Mouse (Mus musculus) adipocyte (in vitro differentiated cells): ENCODE data around the gene Tmem63b.
"Not testable (repeated sequence)": the region's sequence is repeated elsewhere in the genome, so short reads cannot be mapped to it uniquely, and the experiment has no call there.

Source experiments
- DNase-seq: peaks from one replicate; pipeline ENCODE4 v3.0.0-alpha.2; 2016; ENCODE audit warnings: low spot score

The Tmem63b gene

DNA sequence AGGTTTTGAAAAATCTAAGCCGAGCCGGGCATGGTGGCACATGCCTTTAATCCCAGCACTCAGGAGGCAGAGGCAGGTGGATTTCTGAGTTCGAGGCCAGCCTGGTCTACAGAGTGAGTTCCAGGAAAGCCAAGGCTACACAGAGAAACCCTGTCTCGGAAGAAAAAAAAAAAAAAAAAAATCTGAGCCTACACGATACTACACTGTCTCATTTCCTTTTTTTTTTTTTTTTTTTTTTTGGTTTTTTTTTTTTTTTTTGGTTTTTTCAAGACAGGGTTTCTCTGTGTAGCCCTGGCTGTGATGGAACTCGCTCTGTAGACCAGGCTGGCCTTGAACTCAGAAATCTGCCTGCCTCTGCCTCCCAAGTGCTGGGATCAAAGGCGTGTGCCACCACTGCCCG is 63.3 kb downstream of the Tmem63b start:
- not testable (repeated sequence) for DNase-seq

GRCm38 (mm10) chr17:45619386-45620256 is 67.1 kb downstream of the Tmem63b start:
- DNase-seq: no peak

DNA sequence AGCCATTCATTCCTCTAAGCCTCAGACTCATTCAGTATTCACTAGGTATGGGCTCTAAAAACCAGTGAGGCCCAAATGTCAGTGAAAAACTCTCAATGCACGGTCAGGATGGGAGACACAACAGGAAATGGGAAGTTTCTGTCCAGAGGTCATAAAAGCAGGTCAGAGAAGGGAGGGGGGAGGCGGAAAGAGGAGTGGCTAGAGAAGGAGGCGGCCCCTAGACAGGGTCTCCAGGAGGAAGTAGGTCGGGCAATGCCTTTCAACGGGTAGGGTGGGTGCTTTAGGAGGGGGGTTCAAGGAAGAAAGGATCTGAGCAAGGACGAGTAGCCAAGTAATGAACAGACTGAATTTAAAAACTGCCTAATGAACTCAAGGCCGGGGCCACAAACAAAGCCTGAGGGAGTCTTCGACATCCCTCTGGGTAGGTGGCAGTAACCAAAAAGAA is 67.7 kb downstream of the Tmem63b start:
- no peak for DNase-seq

GRCm38 (mm10) chr17:45617655-45618054 is 69.0 kb downstream of the Tmem63b start:
- no peak for DNase-seq

DNA sequence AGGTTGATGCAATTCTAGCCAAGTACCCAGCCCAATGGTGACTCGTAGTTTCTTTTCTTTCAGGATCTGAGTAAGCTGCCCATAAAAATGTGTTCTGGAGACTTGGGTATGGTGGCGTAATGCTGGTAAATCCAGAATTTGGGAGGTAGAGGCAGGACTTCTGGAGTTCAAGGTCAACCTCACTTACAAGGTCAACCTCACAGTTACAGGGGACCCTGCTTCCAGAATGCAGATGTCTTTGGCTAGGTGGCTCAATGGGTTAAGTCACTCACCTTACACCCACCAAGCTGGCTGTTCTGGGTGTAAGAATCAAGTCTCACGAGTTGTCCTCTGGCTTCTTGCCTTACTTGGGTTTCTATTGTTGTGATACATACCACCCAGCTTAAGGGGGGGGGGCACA is 70.0 kb downstream of the Tmem63b start:
- no peak for DNase-seq

DNA sequence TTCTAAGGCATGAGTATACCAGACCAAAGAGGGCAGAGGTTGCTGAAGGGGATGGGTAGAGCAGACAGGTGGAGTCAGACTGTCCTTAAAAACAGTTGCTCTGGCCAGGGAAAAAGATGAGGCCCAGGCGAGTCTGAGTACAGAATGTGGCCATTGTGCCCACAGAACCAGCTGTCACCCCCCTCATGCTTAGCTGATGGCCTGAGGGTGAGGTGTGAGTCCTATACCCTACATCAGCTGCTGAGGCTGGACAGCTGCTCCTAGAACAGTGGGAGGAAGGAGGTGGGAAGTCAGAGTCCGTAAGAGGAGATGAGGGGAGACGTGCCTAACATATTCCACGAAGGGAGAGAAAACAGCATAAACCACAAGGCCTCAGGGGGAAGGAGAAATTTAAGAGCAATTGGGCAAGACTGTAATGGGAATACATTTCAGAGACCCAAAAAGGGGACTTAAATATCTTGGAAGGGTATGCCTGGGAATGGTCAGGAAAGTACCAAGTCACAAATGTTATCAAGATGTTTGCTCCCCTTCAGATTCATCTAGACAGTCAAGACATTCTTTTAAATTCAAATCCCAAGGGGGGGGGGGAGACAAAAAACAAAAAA is 70.6 kb downstream of the Tmem63b start:
- no peak for DNase-seq

- DNase-seq: no peak
Measured at GRCm38 (mm10) chr17:45612921-45613320, 73.8 kb downstream of the Tmem63b start.

DNA sequence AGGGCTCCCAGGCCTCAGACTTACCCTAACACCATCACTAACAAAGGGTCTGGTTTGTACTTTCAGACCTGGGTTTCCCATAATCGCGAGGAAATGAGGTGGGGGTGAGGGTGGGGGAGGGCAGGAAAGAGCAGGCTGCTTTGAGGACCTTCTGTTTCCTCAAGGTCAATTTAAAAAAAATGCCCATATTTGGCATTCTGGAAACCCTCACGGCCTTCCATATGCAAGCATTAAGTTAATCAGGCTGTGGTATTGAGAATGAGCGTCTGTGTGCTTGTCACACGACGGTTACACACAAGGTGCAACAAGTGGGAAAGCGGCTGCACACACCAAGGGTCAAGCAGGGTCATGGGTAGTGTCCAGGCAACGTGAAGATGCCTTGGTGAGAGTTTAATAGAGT is 74.7 kb downstream of the Tmem63b start:
- no peak for DNase-seq
